Mouse (Mus musculus): ENCODE measurements around the gene Cldn10.
A peak's percentile ranks its signal among the peaks of the same experiment; 100 is the strongest.
"Not testable (repeated sequence)": the region's sequence is repeated elsewhere in the genome, so short reads cannot be mapped to it uniquely, and the experiment has no call there.

The Cldn10 gene

DNA sequence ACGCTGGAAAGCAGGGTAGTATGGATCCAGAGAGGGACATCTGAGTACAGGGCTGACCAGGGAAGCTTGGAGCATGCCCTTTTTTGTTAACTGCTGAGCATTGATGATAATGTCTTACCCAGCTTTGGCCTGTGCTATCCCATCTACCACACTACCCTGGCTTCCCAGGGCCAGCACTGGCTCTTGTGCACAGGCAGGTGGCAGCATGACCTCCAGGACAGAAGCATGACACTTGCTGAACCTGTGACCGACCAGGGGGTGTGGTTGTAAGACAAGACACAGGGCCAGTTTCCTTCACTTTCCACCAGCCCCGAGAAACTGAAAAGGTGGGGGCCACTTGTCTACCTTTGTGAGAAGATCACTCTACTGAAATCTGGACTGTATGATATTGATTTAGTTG is 5.5 kb upstream of the Cldn10 start:
- no peak for DNase-seq (ENCODE audit: low spot score in 2 of 2)

GRCm38 (mm10) chr14:118783326-118783935 is 4.3 kb upstream of the Cldn10 start:
- DNase-seq (ENCODE audit: low spot score in 2 of 2): no peak

- no peak for DNase-seq (ENCODE audit: low spot score in 2 of 2)
Measured at GRCm38 (mm10) chr14:118790217-118790616, 2.5 kb downstream of the Cldn10 start.

DNA sequence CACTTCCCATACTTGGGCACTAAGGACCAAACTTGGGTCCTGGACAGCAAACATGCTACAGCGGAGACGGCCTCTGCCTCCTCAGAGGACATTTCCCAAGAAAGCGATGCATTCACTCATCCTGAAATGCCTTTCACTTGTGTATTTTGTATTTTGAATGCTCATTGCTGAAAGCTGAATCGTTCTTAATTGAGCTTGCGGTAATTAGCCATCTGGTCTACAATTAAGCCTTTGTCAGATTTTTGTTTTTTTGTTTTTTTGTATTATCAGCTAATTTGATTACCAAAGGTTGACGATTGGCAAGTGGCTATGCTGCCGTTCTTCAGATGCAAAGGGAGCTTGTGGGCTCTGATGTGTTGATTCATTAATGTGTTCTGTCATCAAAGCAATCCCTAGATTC is 5.2 kb downstream of the Cldn10 start:
- no peak for DNase-seq (ENCODE audit: low spot score in 2 of 2)

GRCm38 (mm10) chr14:118793416-118793815 is 5.7 kb downstream of the Cldn10 start:
- DNase-seq (ENCODE audit: low spot score in 2 of 2): no peak

GRCm38 (mm10) chr14:118794196-118794595 is 6.5 kb downstream of the Cldn10 start:
- no peak for DNase-seq (ENCODE audit: low spot score in 2 of 2)

DNA sequence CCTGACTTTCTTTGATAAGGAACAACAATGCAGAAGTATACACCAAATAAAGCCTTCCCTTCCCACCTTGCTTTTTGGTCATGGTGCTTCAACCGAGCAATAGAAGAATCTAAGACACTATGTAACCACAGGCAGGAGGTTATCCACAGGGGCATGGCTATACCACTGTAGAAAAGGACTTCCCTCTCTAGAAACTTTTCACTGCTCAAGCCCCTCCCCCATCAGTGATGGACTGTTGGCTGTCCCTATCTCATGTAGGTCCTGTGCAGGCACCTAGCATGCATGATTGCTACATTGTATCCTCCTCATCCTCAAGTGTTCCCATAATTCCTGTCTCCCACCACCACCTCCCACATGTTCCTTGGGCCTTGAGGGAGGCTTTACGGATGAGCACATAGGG is 7.2 kb downstream of the Cldn10 start:
- DNase-seq (ENCODE audit: low spot score in 2 of 2): no peak

GRCm38 (mm10) chr14:118795915-118796693 is 8.4 kb downstream of the Cldn10 start:
- DNase-seq (ENCODE audit: low spot score in 2 of 2): peak in 1 of 2 experiments; percentile 11

GRCm38 (mm10) chr14:118796694-118797058 is 9.0 kb downstream of the Cldn10 start:
- no peak for DNase-seq (ENCODE audit: low spot score in 2 of 2)

DNA sequence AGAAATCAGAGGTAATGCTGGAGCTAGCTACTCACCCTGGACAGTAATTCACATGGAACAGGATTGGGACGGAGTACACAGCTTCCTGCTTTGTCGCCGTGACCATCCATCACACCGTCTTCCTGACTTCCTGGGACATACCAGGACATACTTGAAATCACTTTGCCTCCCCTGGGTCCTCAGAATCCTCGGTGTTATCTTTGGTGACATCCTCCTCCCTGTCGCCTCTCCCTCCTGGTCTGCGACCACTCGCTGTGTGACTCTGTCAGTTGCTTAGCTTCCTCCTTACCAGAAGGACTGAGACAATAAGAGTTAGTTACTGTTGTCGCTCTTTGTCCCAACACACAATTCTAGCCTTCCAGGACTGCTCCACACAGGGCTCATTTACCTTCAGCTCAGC is 9.6 kb downstream of the Cldn10 start:
- DNase-seq (ENCODE audit: low spot score in 2 of 2): no peak

DNA sequence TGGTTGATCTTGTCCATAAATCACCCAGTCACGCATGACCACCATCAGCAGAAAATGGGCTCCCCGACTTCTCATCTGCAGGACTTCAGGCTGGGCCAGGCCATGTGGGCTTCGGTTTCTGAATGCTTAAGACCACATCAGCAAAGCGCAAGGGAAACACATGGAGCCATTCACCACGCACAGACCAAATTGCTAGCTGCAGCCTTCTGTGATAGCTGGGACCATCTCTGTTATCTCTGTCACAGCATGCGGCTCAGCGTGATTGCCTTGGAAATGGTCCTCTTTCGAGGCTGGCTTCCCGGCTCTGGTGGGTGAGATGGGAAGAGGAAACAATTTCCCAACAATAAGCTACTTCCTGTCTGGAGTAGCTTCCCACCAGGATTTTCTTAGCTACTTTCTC is 12.2 kb downstream of the Cldn10 start:
- no peak for DNase-seq (ENCODE audit: low spot score in 2 of 2)

- DNase-seq (ENCODE audit: low spot score in 2 of 2): no peak
Measured at GRCm38 (mm10) chr14:118803936-118804335, 16.2 kb downstream of the Cldn10 start.

- DNase-seq (ENCODE audit: low spot score in 2 of 2): no peak
Measured at GRCm38 (mm10) chr14:118804351-118804750, 16.6 kb downstream of the Cldn10 start.

DNA sequence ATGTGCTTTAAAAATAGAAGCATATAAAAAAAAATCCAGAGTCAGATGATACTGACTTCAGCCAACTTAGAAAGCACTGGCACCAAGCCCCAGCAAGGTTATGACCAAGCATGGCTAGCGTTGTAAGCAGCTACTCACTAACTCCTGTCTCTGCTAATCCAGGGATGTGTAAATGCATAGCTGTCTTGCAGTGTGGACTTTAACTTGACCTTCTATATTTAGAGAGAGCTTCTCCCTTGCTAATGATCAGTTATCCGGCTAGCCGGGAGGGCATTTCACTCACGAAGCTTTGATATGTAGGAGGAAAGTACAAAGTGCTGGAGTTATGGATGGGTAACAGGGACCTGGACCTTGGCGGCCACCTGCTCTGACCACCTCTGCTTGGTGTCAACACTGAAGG is 19.9 kb downstream of the Cldn10 start:
- DNase-seq (ENCODE audit: low spot score in 2 of 2): no peak

- not testable (repeated sequence) for DNase-seq (ENCODE audit: low spot score in 2 of 2)
Measured at GRCm38 (mm10) chr14:118808183-118808582, 20.5 kb downstream of the Cldn10 start.

GRCm38 (mm10) chr14:118809686-118810085 is 22.0 kb downstream of the Cldn10 start:
- DNase-seq (ENCODE audit: low spot score in 2 of 2): no peak

DNA sequence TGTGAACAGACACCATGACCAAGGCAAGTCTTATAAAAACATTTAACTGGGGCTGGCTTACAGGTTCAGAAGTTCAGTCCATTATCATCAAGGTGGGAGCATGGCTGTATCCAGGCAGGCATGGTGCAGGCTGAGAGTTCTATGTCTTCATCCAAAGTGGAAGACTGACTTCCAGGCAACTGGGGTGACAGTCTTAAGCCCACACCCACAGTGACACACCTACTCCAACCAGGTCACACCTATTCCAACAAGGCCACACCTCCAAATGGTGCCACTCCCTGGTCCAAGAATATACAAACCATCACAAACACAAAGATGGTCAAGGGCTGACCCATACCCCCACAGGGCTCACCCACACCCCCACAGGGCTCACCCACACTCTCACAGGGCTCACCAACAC is 23.5 kb downstream of the Cldn10 start:
- DNase-seq (ENCODE audit: low spot score in 2 of 2): not testable (repeated sequence)

DNA sequence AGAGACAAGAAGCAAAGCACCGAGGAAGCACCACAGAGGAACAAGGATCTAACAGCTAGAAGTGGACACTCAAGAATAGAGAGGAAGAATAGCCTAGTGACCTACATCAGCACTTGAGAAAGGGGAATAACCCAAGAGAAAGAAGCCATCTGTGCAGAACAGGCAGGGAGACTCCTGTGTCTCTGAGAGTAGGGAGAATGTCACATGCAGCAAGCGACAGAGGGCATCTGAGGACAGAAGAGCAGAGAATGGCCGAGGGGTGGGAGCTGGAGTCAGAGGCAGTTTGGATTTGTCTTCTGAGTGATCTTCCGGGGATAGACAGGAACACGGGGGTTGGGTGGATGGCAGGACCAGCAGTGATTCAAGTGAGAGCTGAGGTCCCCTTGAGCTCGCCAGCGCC is 25.4 kb downstream of the Cldn10 start:
- DNase-seq (ENCODE audit: low spot score in 2 of 2): no peak

GRCm38 (mm10) chr14:118816503-118816902 is 28.8 kb downstream of the Cldn10 start:
- DNase-seq (ENCODE audit: low spot score in 2 of 2): peak in 1 of 2 experiments; percentile 43

DNA sequence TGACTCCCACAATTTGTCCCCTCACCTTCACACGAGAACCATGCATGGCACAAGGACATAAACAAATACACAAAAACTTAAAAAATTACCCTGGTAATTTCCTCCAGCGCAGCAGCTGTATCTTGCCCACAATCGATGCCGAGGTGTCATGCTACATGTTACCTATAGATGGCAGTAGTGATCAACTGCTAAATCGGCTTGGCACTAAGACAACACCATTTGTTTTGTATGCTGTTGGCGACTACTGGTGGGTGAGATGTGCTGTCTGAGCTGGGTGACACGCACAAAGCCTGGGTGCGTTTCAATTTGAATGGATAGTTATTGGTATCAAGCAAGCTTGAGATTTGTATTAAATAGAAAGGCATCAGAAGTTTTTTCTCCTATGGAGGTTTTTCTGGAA is 32.4 kb downstream of the Cldn10 start:
- peak; percentile 50 to 60 for DNase-seq (ENCODE audit: low spot score in 2 of 2)

DNA sequence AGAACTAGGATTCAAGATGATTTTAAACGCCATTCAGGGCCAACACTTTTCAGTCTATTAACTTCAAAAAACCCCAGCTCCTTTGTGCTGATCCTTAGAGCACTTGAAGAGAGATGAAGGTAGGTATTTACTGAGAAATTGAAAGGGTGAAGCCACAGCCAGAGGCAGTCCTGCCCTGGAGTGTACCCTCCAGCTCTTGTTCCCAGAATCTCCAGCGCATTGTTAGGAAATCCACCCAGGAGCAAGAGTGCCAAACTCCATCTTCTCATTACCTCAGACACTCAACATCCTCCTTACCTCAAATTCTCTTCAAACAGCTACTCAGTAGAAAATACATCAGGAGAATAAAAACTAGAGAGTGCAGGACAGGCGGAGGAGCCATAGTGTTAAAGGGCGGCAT is 35.1 kb downstream of the Cldn10 start:
- no peak for DNase-seq (ENCODE audit: low spot score in 2 of 2)

- no peak for DNase-seq (ENCODE audit: low spot score in 2 of 2)
Measured at GRCm38 (mm10) chr14:118823313-118823712, 35.6 kb downstream of the Cldn10 start.

GRCm38 (mm10) chr14:118826346-118826745 is 38.6 kb downstream of the Cldn10 start:
- DNase-seq (ENCODE audit: low spot score in 2 of 2): no peak

All from natural killer cell, adult 2 months (primary cell).